Mouse (Mus musculus): ENCODE measurements around the gene Pfdn2. TPM values are rescaled to one million over a fixed set of nuclear protein-coding genes. Genes with fewer than 3 reads are reported as not detected.

The Pfdn2 gene
- total RNA-seq, 2 experiments from 2014 or later = 74.3 to 84.4 TPM

- DNase-seq (ENCODE audit: low spot score) = peak; percentile 38
Measured at GRCm38 (mm10) chr1:171388376-171389102, 43.1 kb downstream of the Pfdn2 start, which contains the start of gene Arhgap30. Gene Arhgap30, plus strand, starts transcription at chr1:171388954.

GRCm38 (mm10) chr1:171390101-171390500, 44.6 kb downstream of the Pfdn2 start:
- DNase-seq (ENCODE audit: low spot score) = no peak
- intact Hi-C loops (cut with DNase I) = no loop called here

More at GRCm38 (mm10) chr1:171388376-171389102, 43.1 kb downstream of the Pfdn2 start, which contains the start of gene Arhgap30:
- intact Hi-C loops (cut with DNase I) = no loop called here

- DNase-seq (ENCODE audit: low spot score) = no peak
- intact Hi-C loops (cut with DNase I) = no loop called here
Measured at GRCm38 (mm10) chr1:171401821-171402220, 56.4 kb downstream of the Pfdn2 start.

GRCm38 (mm10) chr1:171402991-171403390, 57.5 kb downstream of the Pfdn2 start:
- DNase-seq (ENCODE audit: low spot score) = no peak
- intact Hi-C loops (cut with DNase I) = no loop called here

- DNase-seq (ENCODE audit: low spot score) = no peak
- intact Hi-C loops (cut with DNase I) = no loop called here
Measured at GRCm38 (mm10) chr1:171407263-171407662, 61.8 kb downstream of the Pfdn2 start.

Other genes starting within 250 kb of the Pfdn2 start
- gene Cfap126, start 231.8 kb upstream of the Pfdn2 start, total RNA-seq (2021) = 1 to 10 TPM in 1 of 2 experiments, under 1 TPM in 1; 0.34 to 1.1 TPM
- 1,000 to 10,000 TPM; 1,121 to 1,186 TPM for gene Sdhc, start 195.1 kb upstream of the Pfdn2 start, total RNA-seq (2021)
- gene Mpz, start 195.0 kb upstream of the Pfdn2 start, total RNA-seq (2021) = 1 to 10 TPM in 1 of 2 experiments, under 1 TPM in 1; 0.29 to 6.7 TPM
- gene Pcp4l1, start 149.4 kb upstream of the Pfdn2 start, total RNA-seq (2021) = 100 to 1,000 TPM; 253 to 281 TPM
- gene Nr1i3, start 131.7 kb upstream of the Pfdn2 start, total RNA-seq (2021) = not detected
- 100 to 1,000 TPM in 1 of 2 experiments, 10 to 100 TPM in 1; 88.9 to 101 TPM for gene Tomm40l, start 123.2 kb upstream of the Pfdn2 start, total RNA-seq (2021)
- gene Apoa2, start 120.6 kb upstream of the Pfdn2 start, total RNA-seq (2021) = 1 to 10 TPM; 2.9 to 3.0 TPM
- gene Fcer1g, start 111.3 kb upstream of the Pfdn2 start, total RNA-seq (2021) = 10 to 100 TPM; 11.0 to 12.9 TPM
- gene Adamts4, start 95.2 kb upstream of the Pfdn2 start, total RNA-seq (2021) = 1 to 10 TPM in 1 of 2 experiments, under 1 TPM in 1; 0.49 to 2.0 TPM
- gene Ndufs2, start 94.3 kb upstream of the Pfdn2 start, total RNA-seq (2021) = 1,000 to 10,000 TPM; 1,437 to 1,441 TPM
- 10 to 100 TPM; 16.4 to 17.8 TPM for gene B4galt3, start 75.3 kb upstream of the Pfdn2 start, total RNA-seq (2021)
- gene Ppox, start 64.5 kb upstream of the Pfdn2 start, total RNA-seq (2021) = 10 to 100 TPM; 13.4 to 13.7 TPM
- 10 to 100 TPM; 19.7 to 21.3 TPM for gene Usp21, start 57.7 kb upstream of the Pfdn2 start, total RNA-seq (2021)
- 10 to 100 TPM; 80.7 to 81.5 TPM for gene Ufc1, start 50.6 kb upstream of the Pfdn2 start, total RNA-seq (2021)
- 10 to 100 TPM; 21.9 to 22.2 TPM for gene Dedd, start 16.5 kb upstream of the Pfdn2 start, total RNA-seq (2021)
- gene Nit1, start within 50 bp of the Pfdn2 start, total RNA-seq (2021) = 10 to 100 TPM; 26.1 to 29.9 TPM
- not detected for gene Klhdc9, start 15.1 kb downstream of the Pfdn2 start, total RNA-seq (2021)
- gene Nectin4, start 24.4 kb downstream of the Pfdn2 start, total RNA-seq (2021) = under 1 TPM; 0.21 to 0.42 TPM
- 1 to 10 TPM; 2.7 TPM for gene Arhgap30, start 43.3 kb downstream of the Pfdn2 start, total RNA-seq (2021)
- 10 to 100 TPM; 38.7 to 42.6 TPM for gene Usf1, start 65.6 kb downstream of the Pfdn2 start, total RNA-seq (2021)
- 1 to 10 TPM; 1.2 to 1.6 TPM for gene Tstd1, start 73.2 kb downstream of the Pfdn2 start, total RNA-seq (2021)
- 10 to 100 TPM; 37.1 to 38.9 TPM for gene F11r, start 91.9 kb downstream of the Pfdn2 start, total RNA-seq (2021)
- gene Alyref2, start 157.8 kb downstream of the Pfdn2 start, total RNA-seq (2021) = 1 to 10 TPM; 2.4 to 3.3 TPM
- not detected for gene Itln1, start 189.6 kb downstream of the Pfdn2 start, total RNA-seq (2021)
- gene Cd244a, start 213.5 kb downstream of the Pfdn2 start, total RNA-seq (2021) = under 1 TPM; 0.25 to 0.44 TPM

Data from heart, postnatal 25 days (tissue).